Mouse (Mus musculus) kidney, embryonic 14.5 days (tissue): ENCODE measurements around the gene Pcdh19. TPM values are rescaled to one million over a fixed set of nuclear protein-coding genes. Genes with fewer than 3 reads are reported as not detected.
A peak's percentile ranks its signal among the peaks of the same experiment; 100 is the strongest.
"Not testable (repeated sequence)": the region's sequence is repeated elsewhere in the genome, so short reads cannot be mapped to it uniquely, and the experiment has no call there.

Source experiments
- ATAC-seq: fragments of 200-750 bp; cut with Nextera tagmentation; 2 replicates; pipeline ENCODE4 v1.8.0; 2017; ENCODE audit warnings: moderate number of reproducible peaks, mild to moderate bottlenecking, moderate TSS enrichment, moderate library complexity; ENCODE audit not compliant: low FRiP score, low TSS enrichment
- H3K27ac ChIP-seq: fragments of 300-500 bp; sonication (generic); 2 replicates; pipeline ENCODE4 v1.5.1; 2014; ENCODE audit warnings: low read depth, mild to moderate bottlenecking, low read length, moderate library complexity, mixed read lengths
- H3K27me3 ChIP-seq: fragments of 300-500 bp; sonication (generic); 2 replicates; pipeline ENCODE4 v1.6.1; 2014; ENCODE audit warnings: mild to moderate bottlenecking, low read length; ENCODE audit not compliant: control insufficient read depth, insufficient read depth
- H3K36me3 ChIP-seq: fragments of 300-500 bp; sonication (generic); 2 replicates; pipeline ENCODE4 v1.6.1; 2014; ENCODE audit warnings: low read length, mixed read lengths; ENCODE audit not compliant: control insufficient read depth, insufficient read depth
- H3K4me1 ChIP-seq: fragments of 300-500 bp; sonication (generic); 2 replicates; pipeline ENCODE4 v1.6.1; 2014; ENCODE audit warnings: low read length, mixed read lengths; ENCODE audit not compliant: control insufficient read depth, insufficient read depth
- H3K4me2 ChIP-seq: fragments of 300-500 bp; sonication (generic); replicated peaks from 2 replicates; pipeline ENCODE4 v1.6.1; 2014; ENCODE audit warnings: low read depth, mild to moderate bottlenecking, low read length
- H3K4me3 ChIP-seq: fragments of 300-500 bp; sonication (generic); 2 replicates; pipeline ENCODE4 v1.5.1; 2014; ENCODE audit warnings: mild to moderate bottlenecking, low read length
- H3K9ac ChIP-seq: fragments of 300-500 bp; sonication (generic); 2 replicates; pipeline ENCODE4 v1.6.1; 2014; ENCODE audit warnings: low read depth, mild to moderate bottlenecking, low read length, moderate library complexity
- H3K9me3 ChIP-seq: fragments of 300-500 bp; sonication (generic); 2 replicates; pipeline ENCODE4 v1.6.1; 2016; ENCODE audit warnings: low read length; ENCODE audit not compliant: control insufficient read depth
- WGBS: fragments of 180-500 bp; shearing (Covaris S2); extraction: QIAGEN DNeasy Blood & Tissue Kit; methylation state at CpG from one replicate; pipeline ENCODE4 v1.1.7; 2014; 5-methylcytosine and 5-hydroxymethylcytosine counted together
- polyA plus RNA-seq: library from polyadenylated mRNA; unstranded; fragments of >200 nt; fragmentation: Nextera tagmentation; extraction: Ambion mirVana; gene quantifications from 2 replicates; pipeline ENCODE4 v1.2.1, GENCODE M21; 2014

Pcdh19 gene
- 6.3 and 8.6 TPM in 2 replicates for polyA plus RNA-seq

GRCm38 (mm10) chrX:133688840-133689239, at the start of gene Pcdh19:
Pcdh19 (minus strand) TSS chrX:133688987.
- Histone ChIP-seq H3K36me3 (no peaks in the 10 kb centered on the region), H3K27me3 (peaks cover 3% of the 10 kb centered on the region; the same call in 1 of the 2 replicates), H3K27ac (no peak within 1 kb of the TSS), H3K4me3 (peak within 1 kb of the TSS; percentile 50), H3K4me1 (no peaks in the 10 kb centered on the region), H3K9me3 (no peaks in the 10 kb centered on the region), H3K4me2 (peak within 1 kb of the TSS; percentile 70), H3K9ac (peak within 1 kb of the TSS; percentile 48)
- 34% methylated on average over 25 of the region's 26 CpGs for WGBS
- peak; percentile 93 for ATAC-seq

GRCm38 (mm10) chrX:133735871-133736270, 47.1 kb upstream of the Pcdh19 start:
- Histone ChIP-seq H3K9ac (no peak overlapping the region), H3K36me3 (no peaks in the 10 kb centered on the region), H3K9me3 (no peaks in the 10 kb centered on the region), H3K4me3 (no peak overlapping the region), H3K4me1 (no peaks in the 10 kb centered on the region), H3K4me2 (no peak overlapping the region), H3K27ac (no peak overlapping the region), H3K27me3 (no peaks in the 10 kb centered on the region)
- 76% methylated on average over 2 of the region's 2 CpGs for WGBS
- no peak for ATAC-seq

- Histone ChIP-seq H3K9ac (no peak overlapping the region), H3K4me2 (no peak overlapping the region), H3K4me1 (no peaks in the 10 kb centered on the region), H3K9me3 (no peaks in the 10 kb centered on the region), H3K4me3 (no peak overlapping the region), H3K27me3 (no peaks in the 10 kb centered on the region), H3K27ac (no peak overlapping the region), H3K36me3 (no peaks in the 10 kb centered on the region)
- WGBS: 60% methylated on average over 6 of the region's 6 CpGs
- ATAC-seq: no peak
Measured at GRCm38 (mm10) chrX:133734984-133735383, 46.2 kb upstream of the Pcdh19 start.

- no peaks in the 10 kb centered on the region for H3K4me1 ChIP-seq
- ATAC-seq: no peak
- H3K36me3 ChIP-seq: no peaks in the 10 kb centered on the region
- WGBS: 82% methylated on average over 3 of the region's 3 CpGs
- H3K9ac ChIP-seq: no peak overlapping the region
- H3K4me2 ChIP-seq: no peak overlapping the region
- H3K4me3 ChIP-seq: no peak overlapping the region
- no peaks in the 10 kb centered on the region for H3K9me3 ChIP-seq
- no peak overlapping the region for H3K27ac ChIP-seq
- H3K27me3 ChIP-seq: no peaks in the 10 kb centered on the region
Measured at GRCm38 (mm10) chrX:133721517-133721916, 32.7 kb upstream of the Pcdh19 start.

GRCm38 (mm10) chrX:133710621-133711020, 21.8 kb upstream of the Pcdh19 start:
- no peak for ATAC-seq
- Histone ChIP-seq H3K4me1 (no peaks in the 10 kb centered on the region), H3K9me3 (no peaks in the 10 kb centered on the region), H3K4me2 (no peak overlapping the region), H3K9ac (no peak overlapping the region), H3K27me3 (no peaks in the 10 kb centered on the region), H3K36me3 (no peaks in the 10 kb centered on the region), H3K27ac (no peak overlapping the region), H3K4me3 (no peak overlapping the region)
- 68% methylated on average over 2 of the region's 2 CpGs for WGBS

- H3K36me3 ChIP-seq: no peaks in the 10 kb centered on the region
- no peak overlapping the region for H3K4me3 ChIP-seq
- H3K27me3 ChIP-seq: no peaks in the 10 kb centered on the region
- no peaks in the 10 kb centered on the region for H3K4me1 ChIP-seq
- ATAC-seq: no peak
- WGBS: 85% methylated on average over 1 of the region's 1 CpGs
- no peaks in the 10 kb centered on the region for H3K9me3 ChIP-seq
- H3K4me2 ChIP-seq: no peak overlapping the region
- no peak overlapping the region for H3K27ac ChIP-seq
- H3K9ac ChIP-seq: no peak overlapping the region
Measured at GRCm38 (mm10) chrX:133702902-133703301, 14.1 kb upstream of the Pcdh19 start.

- not testable (repeated sequence) for H3K27ac ChIP-seq, ATAC-seq, H3K4me1 ChIP-seq, H3K27me3 ChIP-seq, H3K9ac ChIP-seq, H3K4me2 ChIP-seq, H3K36me3 ChIP-seq, H3K4me3 ChIP-seq, H3K9me3 ChIP-seq
- 79% methylated on average over 2 of the region's 4 CpGs for WGBS
Measured at GRCm38 (mm10) chrX:133697871-133698270, 9.1 kb upstream of the Pcdh19 start.

GRCm38 (mm10) chrX:133696461-133696860, 7.7 kb upstream of the Pcdh19 start:
- Histone ChIP-seq H3K4me2 (no peak overlapping the region), H3K36me3 (no peaks in the 10 kb centered on the region), H3K27me3 (no peaks in the 10 kb centered on the region), H3K9ac (no peak overlapping the region), H3K4me1 (no peaks in the 10 kb centered on the region), H3K27ac (no peak overlapping the region), H3K4me3 (no peak overlapping the region), H3K9me3 (no peaks in the 10 kb centered on the region)
- no peak for ATAC-seq
- 41% methylated on average over 4 of the region's 4 CpGs for WGBS

- no peak overlapping the region for H3K9ac ChIP-seq
- H3K36me3 ChIP-seq: no peaks in the 10 kb centered on the region
- no peak for ATAC-seq
- 54% methylated on average over 5 of the region's 5 CpGs for WGBS
- 0 out of 2 replicates have a peak, but pooled peaks cover 3% of the 10 kb centered on the region for H3K27me3 ChIP-seq
- no peak overlapping the region for H3K4me2 ChIP-seq
- no peaks in the 10 kb centered on the region for H3K4me1 ChIP-seq
- H3K4me3 ChIP-seq: no peak overlapping the region
- H3K27ac ChIP-seq: no peak overlapping the region
- no peaks in the 10 kb centered on the region for H3K9me3 ChIP-seq
Measured at GRCm38 (mm10) chrX:133693037-133693760, 4.4 kb upstream of the Pcdh19 start.
